Mouse (Mus musculus): ENCODE data around the gene Serpina1f. TPM values are rescaled to one million over a fixed set of nuclear protein-coding genes. Genes with fewer than 3 reads are reported as not detected.

The Serpina1f gene
- polyA plus RNA-seq, 1 experiment from 2014 or later = not detected

DNA sequence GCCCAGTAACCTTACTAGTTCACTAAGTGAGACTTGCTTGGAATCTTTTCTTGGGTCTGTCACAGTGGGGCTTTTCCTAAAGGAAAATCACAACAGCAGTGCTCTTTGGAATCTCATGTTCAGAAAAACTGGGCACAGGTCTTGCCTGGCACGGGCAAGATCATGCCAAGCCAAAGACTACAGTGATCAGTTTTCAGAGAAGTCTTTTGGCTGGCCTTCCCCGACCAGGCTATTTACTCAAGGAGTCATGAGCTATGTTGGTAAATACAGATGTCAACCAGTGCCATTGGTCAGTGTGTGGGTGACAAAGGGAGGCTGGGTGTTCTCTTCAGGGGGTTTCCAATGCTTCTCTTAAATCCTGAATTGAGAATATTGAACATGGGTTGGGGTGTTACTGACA is 36.2 kb downstream of the Serpina1f start:
- Histone ChIP-seq H3K4me3 (replicated peaks) (no peak overlapping the region), H3K9ac (no peak overlapping the region), H3K9me3 (no peaks in the 10 kb centered on the region), H3K36me3 (no peaks in the 10 kb centered on the region), H3K27me3 (replicated peaks) (no peaks in the 10 kb centered on the region), H3K27ac (no peak overlapping the region), H3K4me1 (replicated peaks) (no peaks in the 10 kb centered on the region), H3K4me2 (replicated peaks) (no peak overlapping the region)
- ATAC-seq = no peak
- WGBS = 80% methylated on average over 2 of the region's 2 CpGs

DNA sequence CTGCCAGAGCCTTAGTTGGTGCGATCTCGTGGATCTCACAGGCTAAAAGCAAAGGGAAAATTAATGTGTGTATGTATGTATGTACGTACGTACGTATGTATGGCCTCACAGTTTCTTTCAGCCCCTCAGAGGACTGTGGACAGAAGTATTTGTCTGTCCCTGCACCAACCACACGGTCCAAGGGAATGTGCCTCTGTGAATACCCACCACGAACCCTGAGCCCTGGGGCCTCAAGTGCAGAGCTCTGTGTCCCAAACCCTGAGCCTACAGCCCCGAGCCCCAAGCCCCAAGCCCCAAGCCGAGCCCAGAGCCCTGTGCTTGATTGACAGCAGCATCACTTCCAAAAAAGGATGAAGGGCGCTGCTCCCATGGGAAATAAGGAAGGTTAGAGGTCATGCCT is 37.3 kb downstream of the Serpina1f start:
- Histone ChIP-seq H3K4me3 (replicated peaks) (no peak overlapping the region), H3K9ac (no peak overlapping the region), H3K36me3 (no peaks in the 10 kb centered on the region), H3K9me3 (no peaks in the 10 kb centered on the region), H3K4me1 (replicated peaks) (no peaks in the 10 kb centered on the region), H3K4me2 (replicated peaks) (no peak overlapping the region), H3K27ac (no peak overlapping the region), H3K27me3 (replicated peaks) (no peaks in the 10 kb centered on the region)
- 86% methylated on average over 10 of the region's 10 CpGs for WGBS
- no peak for ATAC-seq

DNA sequence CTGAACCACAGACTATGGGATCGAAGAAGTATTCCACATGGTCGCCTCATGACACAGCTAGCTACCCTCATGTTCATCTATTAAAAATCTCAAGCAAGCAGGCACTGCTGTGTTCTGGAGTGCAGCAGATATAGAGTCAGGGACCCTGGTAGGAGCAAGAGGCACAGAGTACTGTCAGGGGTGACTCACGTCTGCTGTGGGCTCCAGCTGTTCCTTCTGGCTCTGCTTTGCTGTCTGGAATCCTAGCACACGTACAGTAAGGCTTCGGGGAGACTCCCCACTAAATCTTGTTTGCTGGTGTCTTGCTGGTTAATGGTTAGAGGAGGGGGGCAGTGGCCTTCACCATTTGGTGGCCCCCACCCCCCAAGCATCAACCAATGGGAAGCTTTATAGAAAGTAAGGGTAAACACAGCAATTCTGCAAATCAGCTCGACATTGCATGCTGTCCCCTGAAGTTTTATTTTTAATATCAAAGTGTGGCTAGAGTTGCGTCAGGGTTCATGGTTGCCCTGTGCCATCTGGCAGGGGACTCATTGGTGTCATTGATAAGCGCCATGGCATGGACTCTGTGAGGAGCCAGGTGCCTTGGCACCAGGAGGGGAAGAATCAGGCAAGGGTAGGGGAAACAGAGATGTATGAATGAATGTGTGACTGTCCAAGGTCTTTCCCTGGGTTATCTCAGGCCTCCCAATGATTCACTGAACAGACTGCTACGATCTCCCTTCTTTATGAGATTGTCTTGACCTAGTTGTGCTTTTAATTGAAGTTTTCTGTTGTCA is 38.3 kb downstream of the Serpina1f start, which contains the start of gene Serpina6:
Gene Serpina6, minus strand, starts transcription at position 365 of the 779 bp plus-strand sequence.
- Histone ChIP-seq H3K27ac (no peak within 1 kb of the TSS), H3K4me1 (replicated peaks) (no peaks in the 10 kb centered on the region), H3K4me3 (replicated peaks) (no peak within 1 kb of the TSS), H3K9me3 (no peaks in the 10 kb centered on the region), H3K36me3 (no peaks in the 10 kb centered on the region), H3K4me2 (replicated peaks) (no peak within 1 kb of the TSS), H3K9ac (no peak within 1 kb of the TSS), H3K27me3 (replicated peaks) (no peaks in the 10 kb centered on the region)
- 68% methylated on average over 9 of the region's 9 CpGs for WGBS
- ATAC-seq = 0 out of 2 replicates have a peak, but pooled peaks have one; percentile 31

DNA sequence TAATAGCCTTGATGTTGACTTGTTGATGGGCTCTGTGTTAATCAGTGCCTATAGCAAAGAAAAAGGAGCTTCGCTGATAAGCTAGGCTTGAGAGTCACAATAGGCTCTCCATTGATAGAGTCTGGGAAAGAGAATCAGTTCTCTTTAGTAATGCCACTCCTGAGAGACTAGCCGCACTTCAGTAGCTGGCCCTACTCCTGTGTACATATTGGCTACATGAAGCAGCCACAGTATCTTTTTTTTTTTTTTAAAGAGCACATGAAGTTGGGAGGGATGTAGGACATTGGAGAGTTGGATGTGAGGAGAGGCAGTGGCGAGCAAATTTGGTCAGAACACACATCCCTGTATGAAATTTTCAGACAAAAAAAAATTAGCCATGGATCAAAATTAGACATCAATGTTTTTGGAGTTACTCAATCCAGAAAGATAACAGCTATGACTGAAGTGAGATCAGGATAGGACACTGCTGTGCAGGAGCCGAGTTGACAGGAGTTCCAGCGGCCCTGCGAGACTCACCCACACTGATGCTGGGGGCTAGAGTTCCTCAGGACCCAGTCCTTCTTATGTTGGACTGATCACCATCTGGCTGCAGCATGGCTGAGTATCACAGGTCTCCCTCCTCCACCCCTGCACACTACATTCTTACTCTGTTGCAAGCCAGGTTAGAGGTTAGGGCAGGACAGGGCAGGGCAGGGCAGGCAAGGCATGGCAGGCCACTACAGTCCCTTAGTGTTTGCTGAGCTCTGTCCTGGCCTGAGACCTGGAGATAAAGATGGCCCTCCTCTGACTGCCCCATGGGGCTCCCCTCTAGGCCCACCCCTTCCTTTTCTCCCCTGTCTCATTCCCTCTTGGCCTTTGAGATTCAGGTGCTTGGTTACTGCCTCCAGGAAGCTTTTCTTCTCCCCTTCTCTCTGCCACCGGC is 39.9 kb downstream of the Serpina1f start:
- 0 out of 2 replicates have a peak, but pooled peaks have one; percentile 36 for ATAC-seq
- WGBS = 85% methylated on average over 7 of the region's 7 CpGs
- H3K4me1 ChIP-seq (replicated peaks) = no peaks in the 10 kb centered on the region

DNA sequence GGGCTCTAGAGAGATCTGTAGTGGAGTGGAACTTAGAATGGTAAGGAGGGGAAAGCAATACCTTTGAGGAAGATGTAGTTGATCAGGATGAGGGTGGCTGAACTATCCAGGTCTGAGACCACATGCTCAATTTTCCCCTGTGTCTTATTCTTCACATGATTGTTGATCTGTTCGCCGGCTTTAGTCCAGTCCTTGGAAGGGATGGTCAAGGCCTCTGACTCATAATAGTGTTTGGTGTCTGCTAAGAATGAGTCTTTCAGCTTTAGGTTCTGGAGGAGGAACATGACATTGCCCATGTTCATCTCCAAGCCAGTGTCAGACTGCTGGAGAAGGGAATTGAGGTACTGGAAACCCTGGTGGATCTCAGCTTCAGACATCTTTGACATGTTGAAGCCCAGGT is 41.5 kb downstream of the Serpina1f start:
- WGBS = 95% methylated on average over 2 of the region's 2 CpGs

More for the DNA sequence above, 39.9 kb downstream of the Serpina1f start:
- H3K4me3 ChIP-seq (replicated peaks) = no peak overlapping the region
- no peak overlapping the region for H3K4me2 ChIP-seq (replicated peaks)
- H3K9ac ChIP-seq = no peak overlapping the region
- no peaks in the 10 kb centered on the region for H3K9me3 ChIP-seq
- no peak overlapping the region for H3K27ac ChIP-seq
- H3K36me3 ChIP-seq = no peaks in the 10 kb centered on the region
- H3K27me3 ChIP-seq (replicated peaks) = no peaks in the 10 kb centered on the region

DNA sequence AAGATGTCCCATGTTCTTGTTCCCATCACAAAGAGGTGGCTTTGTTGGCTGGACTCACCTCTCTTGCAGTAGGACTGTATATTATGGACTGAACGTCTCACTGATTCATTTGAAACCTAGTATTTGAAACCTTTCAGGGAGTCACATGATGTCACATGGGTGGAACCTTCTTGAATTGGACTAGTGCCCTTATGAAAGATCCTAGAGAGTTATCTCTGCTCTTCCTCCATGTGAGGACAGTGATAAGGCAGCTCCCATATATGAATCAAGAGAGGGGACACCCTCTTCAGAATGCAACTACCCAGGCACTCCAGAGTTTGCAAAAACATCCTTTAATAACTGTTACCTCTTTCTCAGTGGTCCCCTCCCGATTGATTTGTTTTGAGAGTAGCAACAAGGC is 49.0 kb downstream of the Serpina1f start:
- no peaks in the 10 kb centered on the region for H3K36me3 ChIP-seq
- H3K4me2 ChIP-seq (replicated peaks) = no peak overlapping the region
- 69% methylated on average over 2 of the region's 2 CpGs for WGBS
- no peaks in the 10 kb centered on the region for H3K9me3 ChIP-seq
- no peak overlapping the region for H3K9ac ChIP-seq
- no peaks in the 10 kb centered on the region for H3K27me3 ChIP-seq (replicated peaks)
- no peak for ATAC-seq
- no peak overlapping the region for H3K4me3 ChIP-seq (replicated peaks)
- H3K27ac ChIP-seq = no peak overlapping the region
- no peaks in the 10 kb centered on the region for H3K4me1 ChIP-seq (replicated peaks)

More for the DNA sequence above, 41.5 kb downstream of the Serpina1f start:
- Histone ChIP-seq H3K4me1 (replicated peaks) (no peaks in the 10 kb centered on the region), H3K4me3 (replicated peaks) (no peak overlapping the region), H3K36me3 (no peaks in the 10 kb centered on the region), H3K9ac (no peak overlapping the region), H3K4me2 (replicated peaks) (no peak overlapping the region), H3K27me3 (replicated peaks) (no peaks in the 10 kb centered on the region), H3K27ac (no peak overlapping the region), H3K9me3 (no peaks in the 10 kb centered on the region)
- no peak for ATAC-seq

DNA sequence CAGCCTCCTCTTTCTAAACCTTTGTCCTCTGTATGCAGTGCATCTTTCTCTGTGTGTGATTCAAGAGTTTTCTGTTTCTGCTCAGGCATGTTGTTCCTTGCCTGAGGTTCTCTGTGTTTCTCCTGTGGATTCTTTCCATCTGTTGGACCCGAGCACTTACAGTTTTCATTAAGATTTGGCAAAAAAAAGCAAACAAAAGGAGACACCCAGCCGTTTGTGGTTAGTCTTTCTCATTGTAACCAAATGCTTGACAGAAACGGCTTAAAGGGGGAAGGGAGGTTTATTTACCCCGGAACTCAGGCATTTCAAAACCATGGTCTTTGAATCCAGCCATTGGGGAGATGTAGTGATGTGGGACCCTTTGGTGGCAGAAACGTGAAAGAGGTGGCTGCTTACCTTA is 50.7 kb downstream of the Serpina1f start:
- 40% methylated on average over 5 of the region's 5 CpGs for WGBS

DNA sequence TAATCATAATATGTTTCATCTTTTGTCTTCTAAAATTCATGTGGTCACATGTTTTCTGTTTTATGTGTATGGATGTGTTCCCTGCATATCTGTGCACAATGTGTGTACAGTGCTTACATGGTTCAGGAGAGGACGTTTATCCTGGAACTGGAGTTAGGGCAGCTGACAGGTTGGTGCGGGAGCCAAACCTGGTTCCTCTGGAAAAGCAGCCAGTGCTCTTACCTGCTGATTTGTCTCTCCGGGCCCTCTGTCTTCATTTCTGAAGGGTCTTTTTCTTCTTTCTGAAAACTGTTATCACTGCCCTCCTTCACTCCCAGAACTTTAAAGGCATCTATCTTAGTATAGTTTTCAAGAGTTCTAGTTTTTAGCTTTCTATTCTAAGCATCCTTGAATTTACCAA is 51.5 kb downstream of the Serpina1f start:
- Histone ChIP-seq H3K9ac (no peak overlapping the region), H3K9me3 (no peaks in the 10 kb centered on the region), H3K27ac (no peak overlapping the region), H3K27me3 (replicated peaks) (no peaks in the 10 kb centered on the region), H3K4me3 (replicated peaks) (no peak overlapping the region), H3K36me3 (no peaks in the 10 kb centered on the region), H3K4me2 (replicated peaks) (no peak overlapping the region), H3K4me1 (replicated peaks) (no peaks in the 10 kb centered on the region)
- 88% methylated on average over 3 of the region's 3 CpGs for WGBS
- ATAC-seq = no peak

More for the DNA sequence above, 50.7 kb downstream of the Serpina1f start:
- Histone ChIP-seq H3K9me3 (no peaks in the 10 kb centered on the region), H3K4me3 (replicated peaks) (no peak overlapping the region), H3K36me3 (no peaks in the 10 kb centered on the region), H3K4me1 (replicated peaks) (no peaks in the 10 kb centered on the region), H3K4me2 (replicated peaks) (no peak overlapping the region), H3K9ac (no peak overlapping the region), H3K27ac (no peak overlapping the region), H3K27me3 (replicated peaks) (no peaks in the 10 kb centered on the region)
- ATAC-seq = no peak

DNA sequence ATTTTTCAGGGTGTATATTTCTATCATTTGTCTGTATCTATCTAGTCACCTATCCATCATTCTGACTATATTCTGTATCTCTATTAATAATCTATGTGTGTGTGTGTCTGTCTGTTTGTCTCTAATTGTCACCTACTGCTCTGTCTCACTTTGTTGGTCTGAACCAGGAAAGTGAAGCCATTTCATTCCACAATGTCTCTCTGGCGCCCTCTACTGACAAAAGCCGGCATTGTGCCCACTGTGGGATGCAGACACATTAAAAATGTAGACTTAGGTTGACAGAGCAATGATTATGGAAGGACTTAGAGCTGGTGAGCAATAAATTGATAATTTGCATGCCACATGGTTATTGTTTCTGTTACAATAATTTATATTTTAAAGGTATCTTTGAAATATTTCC is 52.0 kb downstream of the Serpina1f start:
- no peak for ATAC-seq
- Histone ChIP-seq H3K9me3 (no peaks in the 10 kb centered on the region), H3K4me1 (replicated peaks) (no peaks in the 10 kb centered on the region), H3K9ac (no peak overlapping the region), H3K4me2 (replicated peaks) (no peak overlapping the region), H3K36me3 (no peaks in the 10 kb centered on the region), H3K27ac (no peak overlapping the region), H3K4me3 (replicated peaks) (no peak overlapping the region), H3K27me3 (replicated peaks) (no peaks in the 10 kb centered on the region)
- 2% methylated on average over 2 of the region's 2 CpGs for WGBS

Other genes with a start within 250 kb of the Serpina1f start
- gene Ifi27l2b, start 238.3 kb downstream of the Serpina1f start, polyA plus RNA-seq (2015; fragmentation: Nextera tagmentation; extraction: Ambion mirVana) = 25.4 and 30.5 TPM in 2 replicates
- 1.2 and 1.3 TPM in 2 replicates for gene Ppp4r4, start 163.2 kb downstream of the Serpina1f start, polyA plus RNA-seq (2015; fragmentation: Nextera tagmentation; extraction: Ambion mirVana)
- gene Serpina10, start 64.1 kb downstream of the Serpina1f start, polyA plus RNA-seq (2015; fragmentation: Nextera tagmentation; extraction: Ambion mirVana) = 1.8 and 2.3 TPM in 2 replicates
- gene Serpina6, start 38.3 kb downstream of the Serpina1f start, polyA plus RNA-seq (2015; fragmentation: Nextera tagmentation; extraction: Ambion mirVana) = 96.8 and 146 TPM in 2 replicates
- 0.30 and 0.56 TPM in 2 replicates for gene Serpina16, start 19.4 kb downstream of the Serpina1f start, polyA plus RNA-seq (2015; fragmentation: Nextera tagmentation; extraction: Ambion mirVana)
- gene Serpina1d, start 78.1 kb upstream of the Serpina1f start, polyA plus RNA-seq (2015; fragmentation: Nextera tagmentation; extraction: Ambion mirVana) = 10.1 and 12.4 TPM in 2 replicates
- gene Serpina1b, start 134.8 kb upstream of the Serpina1f start, polyA plus RNA-seq (2015; fragmentation: Nextera tagmentation; extraction: Ambion mirVana) = 59.9 and 63.5 TPM in 2 replicates
- gene Serpina1a, start 168.0 kb upstream of the Serpina1f start, polyA plus RNA-seq (2015; fragmentation: Nextera tagmentation; extraction: Ambion mirVana) = 31.2 and 33.0 TPM in 2 replicates
- 30.0 and 31.8 TPM in 2 replicates for gene Serpina1c, start 209.4 kb upstream of the Serpina1f start, polyA plus RNA-seq (2015; fragmentation: Nextera tagmentation; extraction: Ambion mirVana)